Mouse (Mus musculus) ES-Bruce4 (cell line): Measurements from ENCODE around the gene Gm2056. TPM values are rescaled to one million over a fixed set of nuclear protein-coding genes. Genes with fewer than 3 reads are reported as not detected.

Source experiments
- polyA plus RNA-seq: library from polyadenylated mRNA; stranded (reverse); fragments of >200 nt; gene quantifications from 2 replicates; pipeline ENCODE4 v1.2.4, GENCODE M21; 2011; ENCODE audit warnings: low read depth; ENCODE audit not compliant: missing spikeins, insufficient read depth, insufficient read length

Gm2056 gene
- polyA plus RNA-seq, 1 experiment = not detected

Other genes starting within 250 kb of the Gm2056 start
- not detected in 2 replicates for gene Gm21936, start 231.5 kb upstream of the Gm2056 start, polyA plus RNA-seq
- not detected in 2 replicates for gene BB287469, start 210.4 kb upstream of the Gm2056 start, polyA plus RNA-seq
- not detected in 2 replicates for gene Gm2001, start 184.7 kb upstream of the Gm2056 start, polyA plus RNA-seq
- gene Gm2016, start 152.9 kb upstream of the Gm2056 start, polyA plus RNA-seq = not detected in 2 replicates
- gene Gm2022, start 131.6 kb upstream of the Gm2056 start, polyA plus RNA-seq = not detected in 2 replicates
- not detected in 2 replicates for gene Gm2035, start 107.1 kb upstream of the Gm2056 start, polyA plus RNA-seq
- gene Gm2042, start 72.9 kb upstream of the Gm2056 start, polyA plus RNA-seq = not detected in 2 replicates
- gene Gm2075, start 15.2 kb upstream of the Gm2056 start, polyA plus RNA-seq = not detected in 2 replicates
- gene Gm6803, start 8.2 kb upstream of the Gm2056 start, polyA plus RNA-seq = not detected in 2 replicates
- gene Gm16368, start 56.7 kb downstream of the Gm2056 start, polyA plus RNA-seq = not detected in 2 replicates
- gene Gm10436, start 155.1 kb downstream of the Gm2056 start, polyA plus RNA-seq = not detected in 2 replicates
- gene Gm8332, start 223.1 kb downstream of the Gm2056 start, polyA plus RNA-seq = not detected in 2 replicates
- not detected in 2 replicates for gene Gm5662, start 247.5 kb downstream of the Gm2056 start, polyA plus RNA-seq